Mouse (Mus musculus) hindbrain, embryonic 12.5 days (tissue): ENCODE results near the gene Slc22a17. TPM values are rescaled to one million over a fixed set of nuclear protein-coding genes. Genes with fewer than 3 reads are reported as not detected.
A peak's percentile ranks its signal among the peaks of the same experiment; 100 is the strongest.

ENCODE experiments used
- ATAC-seq: fragments of 200-750 bp; cut with Nextera tagmentation; 2 replicates; pipeline ENCODE4 v1.8.0; 2017; ENCODE audit warnings: moderate TSS enrichment; ENCODE audit not compliant: low FRiP score
- H3K27ac ChIP-seq: fragments of 300-500 bp; sonication (generic); 2 replicates; pipeline ENCODE4 v1.5.1; 2016; ENCODE audit warnings: mild to moderate bottlenecking
- H3K27me3 ChIP-seq: fragments of 300-500 bp; sonication (generic); 2 replicates; pipeline ENCODE4 v1.6.1; 2016; ENCODE audit warnings: mild to moderate bottlenecking
- H3K36me3 ChIP-seq: fragments of 300-500 bp; sonication (generic); 2 replicates; pipeline ENCODE4 v1.6.1; 2016; ENCODE audit warnings: mild to moderate bottlenecking
- H3K4me1 ChIP-seq: fragments of 300-500 bp; sonication (generic); 2 replicates; pipeline ENCODE4 v1.6.1; 2016
- H3K4me2 ChIP-seq: fragments of 300-500 bp; sonication (generic); replicated peaks from 2 replicates; pipeline ENCODE4 v1.6.1; 2016; ENCODE audit warnings: mild to moderate bottlenecking
- H3K4me3 ChIP-seq: fragments of 300-500 bp; sonication (generic); 2 replicates; pipeline ENCODE4 v1.5.1; 2016; ENCODE audit warnings: mild to moderate bottlenecking
- H3K9ac ChIP-seq: fragments of 300-500 bp; sonication (generic); 2 replicates; pipeline ENCODE4 v1.6.1; 2016; ENCODE audit warnings: mild to moderate bottlenecking, moderate library complexity
- H3K9me3 ChIP-seq: fragments of 300-500 bp; sonication (generic); replicated peaks from 2 replicates; pipeline ENCODE4 v1.6.1; 2016; ENCODE audit warnings: mild to moderate bottlenecking
- WGBS: fragments of 180-500 bp; shearing (Covaris S2); methylation state at CpG from one replicate; pipeline ENCODE4 v1.1.7; 2016; 5-methylcytosine and 5-hydroxymethylcytosine counted together
- polyA plus RNA-seq: library from polyadenylated mRNA; unstranded; fragments of >200 nt; fragmentation: Nextera tagmentation; extraction: Ambion mirVana; gene quantifications from 2 replicates; pipeline ENCODE4 v1.2.1, GENCODE M21; 2016

Gene Slc22a17
- polyA plus RNA-seq, 1 experiment from 2014 or later = 135 TPM

DNA sequence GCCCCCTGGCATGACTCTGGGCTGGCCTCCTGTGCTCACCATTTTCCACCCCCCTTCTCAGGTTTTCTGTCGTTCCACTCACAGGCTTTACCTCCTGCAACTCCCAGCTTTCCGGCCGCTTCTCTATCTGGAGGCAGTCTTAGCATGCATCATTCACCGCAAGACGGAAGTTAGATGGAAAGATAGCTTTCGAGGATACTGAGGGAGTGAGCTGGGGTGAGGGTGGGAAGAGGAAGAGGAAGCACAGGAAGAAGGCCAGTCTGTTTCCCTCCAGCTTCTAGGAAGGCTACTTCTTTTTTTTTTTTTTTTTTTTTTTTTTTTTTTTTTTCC, 23.9 kb upstream of the Slc22a17 start:
- WGBS = 50% methylated on average over 6 of the region's 6 CpGs
- no peaks in the 10 kb centered on the region; the same call in 1 of the 2 replicates for H3K27me3 ChIP-seq
- no peaks in the 10 kb centered on the region for H3K36me3 ChIP-seq
- ATAC-seq = no peak
- H3K4me3 ChIP-seq = no peak overlapping the region
- no peaks in the 10 kb centered on the region for H3K9me3 ChIP-seq
- H3K27ac ChIP-seq = peak overlapping the region; percentile 58
- 0 out of 2 replicates have a peak overlapping the region, but pooled peaks have one; percentile 28 for H3K9ac ChIP-seq
- H3K4me2 ChIP-seq = peak overlapping the region; percentile 15; the same call in 1 of the 2 replicates
- peaks cover 19% of the 10 kb centered on the region for H3K4me1 ChIP-seq

GRCm38 (mm10) chr14:54935904-54936830, 23.2 kb upstream of the Slc22a17 start, which contains the start of gene Cmtm5:
Cmtm5 (plus strand) TSS chr14:54936261.
- Histone ChIP-seq H3K4me2 (peak within 1 kb of the TSS; percentile 15; the same call in 1 of the 2 replicates), H3K27ac (peak within 1 kb of the TSS; percentile 58), H3K4me3 (no peak within 1 kb of the TSS), H3K36me3 (no peaks in the 10 kb centered on the region), H3K27me3 (no peaks in the 10 kb centered on the region; the same call in 1 of the 2 replicates), H3K9ac (peak within 1 kb of the TSS; percentile 28; the same call in 1 of the 2 replicates), H3K4me1 (peaks cover 19% of the 10 kb centered on the region), H3K9me3 (no peaks in the 10 kb centered on the region)
- ATAC-seq = 0 out of 2 replicates have a peak, but pooled peaks have one; percentile 24
- WGBS = 25% methylated on average over 8 of the region's 8 CpGs

- Histone ChIP-seq H3K36me3 (no peaks in the 10 kb centered on the region), H3K4me1 (peaks cover 25% of the 10 kb centered on the region), H3K27me3 (no peaks in the 10 kb centered on the region; the same call in 1 of the 2 replicates), H3K4me2 (no peak within 1 kb of the TSS), H3K9me3 (no peaks in the 10 kb centered on the region), H3K4me3 (no peak within 1 kb of the TSS), H3K9ac (no peak within 1 kb of the TSS), H3K27ac (no peak within 1 kb of the TSS)
- WGBS = 25% methylated on average over 6 of the region's 6 CpGs
- peak; percentile 14; the same call in 1 of the 2 replicates for ATAC-seq
Observed at GRCm38 (mm10) chr14:54932645-54933150, 19.8 kb upstream of the Slc22a17 start, which contains the start of gene Il25. Il25 (plus strand) TSS chr14:54932695.

DNA sequence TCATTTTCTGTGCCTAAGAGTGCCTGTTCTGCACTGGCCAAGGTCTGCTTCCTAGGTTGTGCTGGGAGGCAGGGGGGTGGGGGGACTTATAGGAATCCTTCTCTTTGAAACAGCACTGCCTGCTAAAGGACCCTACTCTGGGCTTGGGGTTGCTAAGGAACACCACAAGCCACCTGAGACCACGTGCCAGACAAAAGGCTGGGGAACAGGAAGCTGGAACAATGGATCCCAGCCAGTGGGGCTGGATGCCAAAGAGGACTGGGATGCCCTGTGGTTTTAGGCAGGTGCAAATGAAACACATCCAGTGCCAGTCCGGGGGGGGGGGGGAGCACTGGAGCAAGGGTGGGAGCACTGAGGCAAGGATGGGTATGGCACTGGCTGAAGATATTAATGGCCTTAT, 17.5 kb upstream of the Slc22a17 start:
- H3K4me1 ChIP-seq = peaks cover 33% of the 10 kb centered on the region
- 19% methylated on average over 2 of the region's 2 CpGs for WGBS
- no peak overlapping the region for H3K4me3 ChIP-seq
- no peaks in the 10 kb centered on the region; the same call in 1 of the 2 replicates for H3K27me3 ChIP-seq
- H3K27ac ChIP-seq = no peak overlapping the region
- no peak overlapping the region for H3K4me2 ChIP-seq
- ATAC-seq = no peak
- no peaks in the 10 kb centered on the region for H3K9me3 ChIP-seq
- H3K9ac ChIP-seq = no peak overlapping the region
- H3K36me3 ChIP-seq = no peaks in the 10 kb centered on the region

GRCm38 (mm10) chr14:54929801-54930200, 16.9 kb upstream of the Slc22a17 start:
- Histone ChIP-seq H3K27me3 (no peaks in the 10 kb centered on the region; the same call in 1 of the 2 replicates), H3K4me2 (no peak overlapping the region), H3K4me3 (no peak overlapping the region), H3K27ac (no peak overlapping the region), H3K9ac (no peak overlapping the region), H3K36me3 (no peaks in the 10 kb centered on the region), H3K9me3 (no peaks in the 10 kb centered on the region), H3K4me1 (peaks cover 39% of the 10 kb centered on the region)
- no peak for ATAC-seq
- 75% methylated on average over 5 of the region's 5 CpGs for WGBS

DNA sequence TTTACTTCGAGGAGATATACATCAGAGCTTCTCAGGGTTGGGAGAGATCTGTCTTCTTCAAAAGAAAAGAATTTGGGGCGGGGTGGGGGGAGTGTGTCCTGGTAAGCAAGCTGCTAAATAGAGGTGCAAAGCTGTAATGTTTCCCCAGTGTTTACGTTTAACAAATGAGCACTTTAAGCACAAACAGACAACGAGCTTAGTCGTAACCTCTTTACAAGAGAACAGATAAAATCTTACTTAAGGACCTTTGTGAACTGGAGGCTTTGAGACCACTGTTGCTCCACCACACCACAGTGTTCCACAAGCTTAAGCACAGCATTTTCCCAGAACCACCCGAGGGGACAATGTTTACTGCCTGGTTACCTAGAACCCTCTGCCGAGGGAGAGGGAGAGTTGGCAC, 14.4 kb upstream of the Slc22a17 start:
- Histone ChIP-seq H3K36me3 (peaks cover 1% of the 10 kb centered on the region), H3K9ac (peak overlapping the region; percentile 78), H3K4me1 (peaks cover 45% of the 10 kb centered on the region), H3K9me3 (no peaks in the 10 kb centered on the region), H3K4me2 (peak overlapping the region; percentile 91), H3K4me3 (peak overlapping the region; percentile 55), H3K27me3 (no peaks in the 10 kb centered on the region; the same call in 1 of the 2 replicates), H3K27ac (peak overlapping the region; percentile 95)
- no peak for ATAC-seq
- WGBS = 15% methylated on average over 7 of the region's 7 CpGs

DNA sequence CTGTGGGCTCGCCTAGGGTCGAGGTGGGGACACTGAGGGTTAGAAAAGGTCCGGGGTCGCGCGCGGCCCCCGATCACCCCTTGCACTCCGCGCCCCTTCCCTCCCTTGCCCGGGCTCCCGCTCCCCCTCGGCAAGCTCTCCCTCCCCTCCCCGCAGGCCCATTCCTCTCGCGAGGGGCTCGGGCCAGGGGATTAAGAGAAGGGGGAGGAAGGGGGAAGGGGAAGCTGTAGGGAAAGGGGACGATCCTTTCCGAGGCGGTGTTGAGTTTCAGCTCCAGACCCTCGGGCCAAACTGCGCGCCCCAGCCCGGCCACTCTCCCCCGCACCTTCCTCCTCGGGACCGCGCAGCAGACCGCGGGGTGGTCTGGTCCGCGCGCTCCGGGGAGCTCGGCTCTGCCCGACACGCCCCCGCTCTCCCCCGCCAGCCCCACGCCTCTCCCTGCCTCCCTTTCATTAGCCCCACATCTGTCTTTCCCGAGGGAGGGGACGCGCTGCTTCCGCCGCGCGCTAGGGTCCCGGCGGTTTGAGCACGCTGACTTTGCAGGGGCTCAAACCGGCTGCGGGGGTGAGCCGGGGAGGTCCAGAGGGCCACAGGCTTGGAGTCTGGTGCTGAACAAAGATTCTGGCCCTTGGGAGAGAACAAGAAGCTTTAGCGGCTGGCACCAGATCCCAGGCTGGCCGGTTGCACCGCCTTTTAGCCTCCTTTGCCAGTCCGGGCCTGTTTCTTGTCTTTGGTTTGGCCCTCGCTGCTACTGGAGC, 13.6 kb upstream of the Slc22a17 start:
- Histone ChIP-seq H3K36me3 (peaks cover 8% of the 10 kb centered on the region), H3K4me2 (peak overlapping the region; percentile 91), H3K4me3 (peak overlapping the region; percentile 55), H3K9me3 (peaks cover 6% of the 10 kb centered on the region), H3K9ac (peak overlapping the region; percentile 78), H3K4me1 (peaks cover 45% of the 10 kb centered on the region), H3K27me3 (no peaks in the 10 kb centered on the region; the same call in 1 of the 2 replicates), H3K27ac (peak overlapping the region; percentile 95)
- WGBS = under 1% methylated on average over 39 of the region's 58 CpGs
- peak; percentile 72 for ATAC-seq

DNA sequence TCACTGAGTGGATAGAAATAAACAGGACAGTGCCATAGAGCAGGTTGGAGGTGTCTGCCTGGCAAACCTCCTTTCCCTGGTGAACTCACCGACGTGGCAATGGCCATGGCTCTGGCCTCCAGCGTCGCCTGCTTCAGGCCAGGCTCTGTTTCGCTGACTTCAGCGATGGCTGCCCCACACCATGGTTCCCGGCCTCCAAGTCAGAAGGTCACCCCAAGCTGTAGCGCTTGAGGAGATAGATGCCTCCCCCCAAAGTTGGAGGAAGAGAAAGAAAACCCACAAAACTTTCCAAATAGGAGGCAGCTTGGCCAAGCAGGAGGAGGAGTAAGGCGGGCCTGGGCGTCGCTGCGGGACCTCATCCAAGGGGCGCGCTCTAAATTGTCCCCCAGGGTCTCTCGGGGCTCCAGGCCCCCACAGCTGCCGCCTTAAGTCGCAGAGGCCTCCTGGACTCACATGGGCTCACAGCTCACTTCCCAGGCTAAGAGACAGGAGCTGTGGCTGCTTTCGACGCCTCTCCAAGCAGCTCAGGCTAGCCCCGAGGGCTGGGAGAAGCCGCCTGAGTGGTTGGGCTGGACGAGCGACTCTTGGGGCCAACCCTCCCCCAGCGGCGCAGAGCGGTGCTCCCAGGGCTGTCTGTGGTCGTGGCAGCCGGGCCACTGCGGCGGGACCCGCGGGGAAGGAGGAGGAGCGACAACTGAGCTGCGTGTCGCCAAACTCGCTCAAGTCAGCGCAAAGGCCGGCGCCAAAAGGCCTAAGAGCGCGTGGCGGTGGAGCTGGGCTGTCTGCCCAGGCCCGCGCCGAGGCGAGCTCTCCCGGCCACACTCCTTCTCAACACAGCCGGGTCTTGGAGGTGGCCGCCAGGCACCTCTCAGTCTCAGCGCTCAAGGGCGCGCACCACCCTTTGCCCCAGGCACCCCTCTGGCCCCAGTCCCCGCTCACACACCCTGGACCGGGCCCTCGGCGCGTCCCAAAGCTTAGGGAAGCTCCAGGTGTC, 12.7 kb upstream of the Slc22a17 start, which contains the start of gene Efs:
Gene Efs, minus strand, starts transcription at position 778 of the 994 bp plus-strand sequence.
- Histone ChIP-seq H3K4me3 (peak within 1 kb of the TSS; percentile 55), H3K4me2 (peak within 1 kb of the TSS; percentile 91), H3K27ac (peak within 1 kb of the TSS; percentile 95), H3K4me1 (peaks cover 45% of the 10 kb centered on the region), H3K9me3 (peaks cover 16% of the 10 kb centered on the region), H3K27me3 (no peaks in the 10 kb centered on the region; the same call in 1 of the 2 replicates), H3K36me3 (peaks cover 17% of the 10 kb centered on the region), H3K9ac (peak within 1 kb of the TSS; percentile 78)
- ATAC-seq = peak; percentile 51
- 1% methylated on average over 57 of the region's 57 CpGs for WGBS

DNA sequence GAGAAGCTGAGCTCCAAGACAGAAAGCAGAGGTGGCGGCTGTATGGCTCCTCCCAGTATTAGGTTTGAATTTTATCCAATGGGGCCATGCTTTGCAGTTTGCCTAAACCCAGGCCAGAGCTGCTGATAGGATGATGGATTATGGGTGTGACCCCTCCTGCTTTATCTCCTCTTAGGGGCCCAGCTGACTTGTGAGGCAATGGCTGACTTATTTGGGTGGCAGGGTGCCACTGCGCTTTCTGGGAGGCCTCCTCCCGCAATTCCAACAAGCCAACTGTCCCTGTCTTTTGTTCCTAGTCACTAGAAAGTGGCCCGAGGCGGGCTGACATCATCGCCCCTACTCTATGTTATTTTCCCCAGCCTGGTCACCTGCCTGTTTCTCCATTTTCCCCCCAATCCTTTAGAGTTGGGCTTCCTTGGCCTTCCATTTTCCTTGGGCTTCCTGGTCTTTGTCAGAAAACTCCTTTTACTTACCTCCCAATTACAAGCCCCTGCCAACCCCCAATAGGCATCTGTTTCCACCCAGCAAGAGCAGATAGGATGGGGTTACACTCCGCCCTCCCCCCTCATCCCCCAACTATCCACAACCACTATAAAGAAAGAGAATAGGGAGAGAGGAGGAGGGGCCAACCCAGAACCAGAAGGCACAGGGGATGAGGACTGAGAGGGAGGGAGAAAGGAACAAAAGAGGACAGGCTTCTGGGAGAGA, 11.9 kb upstream of the Slc22a17 start:
- Histone ChIP-seq H3K27me3 (no peaks in the 10 kb centered on the region; the same call in 1 of the 2 replicates), H3K9me3 (peaks cover 16% of the 10 kb centered on the region), H3K4me2 (peak overlapping the region; percentile 91), H3K9ac (peak overlapping the region; percentile 78), H3K4me3 (peak overlapping the region; percentile 55), H3K36me3 (peaks cover 26% of the 10 kb centered on the region), H3K4me1 (peaks cover 39% of the 10 kb centered on the region), H3K27ac (peak overlapping the region; percentile 95)
- 7% methylated on average over 7 of the region's 7 CpGs for WGBS
- peak; percentile 55 for ATAC-seq

- peaks cover 17% of the 10 kb centered on the region for H3K4me1 ChIP-seq
- H3K36me3 ChIP-seq = peaks cover 54% of the 10 kb centered on the region
- H3K4me2 ChIP-seq = no peak overlapping the region
- no peak for ATAC-seq
- WGBS = 92% methylated on average over 16 of the region's 16 CpGs
- H3K27ac ChIP-seq = no peak overlapping the region
- no peak overlapping the region for H3K4me3 ChIP-seq
- no peak overlapping the region for H3K9ac ChIP-seq
- H3K9me3 ChIP-seq = peaks cover 16% of the 10 kb centered on the region
- no peaks in the 10 kb centered on the region for H3K27me3 ChIP-seq
Observed at GRCm38 (mm10) chr14:54920076-54920685, 7.2 kb upstream of the Slc22a17 start.
